Mouse (Mus musculus) MEL (cell line): ENCODE results near the gene Cul4a. TPM values are rescaled to one million over a fixed set of nuclear protein-coding genes. Genes with fewer than 3 reads are reported as not detected.

Experiments used
- DNase-seq: peaks from one replicate; pipeline ENCODE4 v3.0.0; 2011; ENCODE audit warnings: low read depth, low spot score
- H3K27ac ChIP-seq: 2 replicates; pipeline ENCODE4 v1.5.1; 2012; ENCODE audit warnings: low read depth, mild to moderate bottlenecking, control low read depth, low read length, moderate library complexity; ENCODE audit not compliant: control insufficient read depth
- H3K27me3 ChIP-seq, 2 experiments: fragments of 150-350 bp in 1 of 2; sonication (generic) in 1 of 2; 2 replicates each; pipeline ENCODE4 v1.6.1; 2012; ENCODE audit warnings: low read length in 2 of 2, mild to moderate bottlenecking in 2 of 2, improper control_type of control experiment in 1 of 2, moderate library complexity in 1 of 2; ENCODE audit not compliant: insufficient read depth in 2 of 2, control insufficient read depth in 1 of 2
- H3K36me3 ChIP-seq, 2 experiments: 2 replicates each; pipeline ENCODE4 v1.6.1; 2012 to 2014; ENCODE audit warnings: low read length in 2 of 2, improper control_type of control experiment in 1 of 2, inconsistent platforms in 1 of 2, mild to moderate bottlenecking in 1 of 2; ENCODE audit not compliant: insufficient read depth in 2 of 2, control insufficient read depth in 1 of 2
- H3K4me1 ChIP-seq, 2 experiments: fragments of 150-350 bp in 1 of 2; sonication (generic) in 1 of 2; 2 replicates each; pipeline ENCODE4 v1.6.1; 2012; ENCODE audit warnings: low read length in 2 of 2, improper control_type of control experiment in 1 of 2, mild to moderate bottlenecking in 1 of 2; ENCODE audit not compliant: insufficient read depth in 2 of 2, control insufficient read depth in 1 of 2
- H3K4me3 ChIP-seq, 2 experiments: fragments of 150-350 bp in 1 of 2; sonication (generic) in 1 of 2; 2 replicates each; pipeline ENCODE4 v1.5.1; 2012; ENCODE audit warnings: low read depth in 2 of 2, low read length in 2 of 2, mild to moderate bottlenecking in 2 of 2, moderate library complexity in 2 of 2, control low read depth in 1 of 2, improper control_type of control experiment in 1 of 2; ENCODE audit not compliant: control insufficient read depth in 1 of 2, insufficient read depth in 1 of 2
- H3K79me2 ChIP-seq: 2 replicates; pipeline ENCODE4 v1.6.1; 2012; ENCODE audit warnings: mild to moderate bottlenecking, low read length, moderate library complexity; ENCODE audit not compliant: control insufficient read depth, poor library complexity, insufficient read depth
- H3K9ac ChIP-seq: 2 replicates; pipeline ENCODE4 v1.6.1; 2012; ENCODE audit warnings: low read depth, mild to moderate bottlenecking, control low read depth, low read length, moderate library complexity; ENCODE audit not compliant: control insufficient read depth, poor library complexity, severe bottlenecking
- H3K9me3 ChIP-seq: fragments of 150-350 bp; sonication (generic); replicated peaks from 2 replicates; pipeline ENCODE4 v1.6.1; 2012; ENCODE audit warnings: mild to moderate bottlenecking, low read length, improper control_type of control experiment, moderate library complexity; ENCODE audit not compliant: insufficient read depth
- BHLHE40 ChIP-seq: IDR thresholded peaks from 2 replicates; pipeline ENCODE4 v1.6.1; 2012; ENCODE audit warnings: low read depth, mild to moderate bottlenecking, inconsistent platforms, low read length, improper control_type of control experiment, borderline replicate concordance
- CHD1 ChIP-seq: IDR thresholded peaks from 2 replicates; pipeline ENCODE4 v1.6.1; 2012; ENCODE audit warnings: low read depth, mild to moderate bottlenecking, inconsistent platforms, low read length, improper control_type of control experiment
- CHD2 ChIP-seq: IDR thresholded peaks from 2 replicates; pipeline ENCODE4 v1.6.1; 2011; ENCODE audit warnings: low read length, improper control_type of control experiment
- CTCF ChIP-seq, 3 experiments: IDR thresholded peaks in 2 of 3; conservative IDR thresholded peaks in 1 of 3; 2 replicates each; pipeline ENCODE4 v1.5.1; 2011 to 2012; ENCODE audit warnings: low read length in 3 of 3, low read depth in 2 of 3, mild to moderate bottlenecking in 2 of 3, improper control_type of control experiment in 1 of 3, inconsistent platforms in 1 of 3, mixed read lengths in 1 of 3, moderate library complexity in 1 of 3; ENCODE audit not compliant: control insufficient read depth in 1 of 3, insufficient read depth in 1 of 3, poor library complexity in 1 of 3, severe bottlenecking in 1 of 3
- ELF1 ChIP-seq: IDR thresholded peaks from 2 replicates; pipeline ENCODE4 v1.6.1; 2014; ENCODE audit warnings: low read depth, mild to moderate bottlenecking, inconsistent platforms, low read length, improper control_type of control experiment, moderate library complexity
- EP300 ChIP-seq, 2 experiments: IDR thresholded peaks; 2 replicates each; pipeline ENCODE4 v1.6.1; 2011; ENCODE audit warnings: improper control_type of control experiment in 2 of 2, low read length in 2 of 2, low read depth in 1 of 2, mild to moderate bottlenecking in 1 of 2
- GABPA ChIP-seq: IDR thresholded peaks from 2 replicates; pipeline ENCODE4 v1.6.1; 2012; ENCODE audit warnings: low read depth, mild to moderate bottlenecking, inconsistent platforms, low read length, improper control_type of control experiment, moderate library complexity
- GATA1 ChIP-seq: IDR thresholded peaks from 2 replicates; pipeline ENCODE4 v1.6.1; 2011; ENCODE audit warnings: low read depth, low read length, improper control_type of control experiment
- JUND ChIP-seq: IDR thresholded peaks from 2 replicates; pipeline ENCODE4 v1.6.1; 2011; ENCODE audit warnings: low read depth, mild to moderate bottlenecking, improper control_type of control experiment, low read length
- MAX ChIP-seq: IDR thresholded peaks from 2 replicates; pipeline ENCODE4 v1.6.1; 2011; ENCODE audit warnings: low read length, improper control_type of control experiment
- MAZ ChIP-seq: IDR thresholded peaks from 2 replicates; pipeline ENCODE4 v1.6.1; 2012; ENCODE audit warnings: low read depth, mild to moderate bottlenecking, inconsistent platforms, low read length, improper control_type of control experiment
- MEF2A ChIP-seq: IDR thresholded peaks from 2 replicates; pipeline ENCODE4 v1.6.1; 2014; ENCODE audit warnings: low read depth, mild to moderate bottlenecking, inconsistent platforms, low read length, improper control_type of control experiment; ENCODE audit not compliant: poor library complexity, insufficient replicate concordance, severe bottlenecking; ENCODE audit errors: extremely low read depth
- MXI1 ChIP-seq: IDR thresholded peaks from 2 replicates; pipeline ENCODE4 v1.6.1; 2011; ENCODE audit warnings: mild to moderate bottlenecking, low read depth, low read length, improper control_type of control experiment
- MYC ChIP-seq: IDR thresholded peaks from 2 replicates; pipeline ENCODE4 v1.6.1; 2011; ENCODE audit warnings: low read depth, mild to moderate bottlenecking, low read length, improper control_type of control experiment, moderate library complexity
- NELFE ChIP-seq: IDR thresholded peaks from 2 replicates; pipeline ENCODE4 v1.6.1; 2011; ENCODE audit warnings: low read depth, low read length, improper control_type of control experiment
- POLR2A ChIP-seq, 2 experiments: IDR thresholded peaks; 2 replicates each; pipeline ENCODE4 v1.6.1; 2011 to 2012; ENCODE audit warnings: low read length in 2 of 2, mild to moderate bottlenecking in 2 of 2, control low read depth in 1 of 2, improper control_type of control experiment in 1 of 2, low read depth in 1 of 2, moderate library complexity in 1 of 2; ENCODE audit not compliant: control insufficient read depth in 1 of 2, insufficient read depth in 1 of 2, poor library complexity in 1 of 2
- POLR2AphosphoS2 ChIP-seq: IDR thresholded peaks from 2 replicates; pipeline ENCODE4 v1.6.1; 2011; ENCODE audit warnings: low read length, improper control_type of control experiment
- RCOR1 ChIP-seq: IDR thresholded peaks from 2 replicates; pipeline ENCODE4 v1.6.1; 2012; ENCODE audit warnings: low read depth, mild to moderate bottlenecking, inconsistent platforms, low read length, improper control_type of control experiment
- SMC3 ChIP-seq: IDR thresholded peaks from 2 replicates; pipeline ENCODE4 v1.6.1; 2011; ENCODE audit warnings: low read depth, low read length, improper control_type of control experiment
- TAL1 ChIP-seq: IDR thresholded peaks from 2 replicates; pipeline ENCODE4 v1.6.1; 2012; ENCODE audit warnings: mild to moderate bottlenecking, inconsistent platforms, low read length, moderate library complexity, mixed read lengths
- ZC3H11A ChIP-seq: IDR thresholded peaks from 2 replicates; pipeline ENCODE4 v1.6.1; 2012; ENCODE audit warnings: low read depth, mild to moderate bottlenecking, inconsistent platforms, low read length, improper control_type of control experiment
- ZNF384 ChIP-seq: IDR thresholded peaks from 2 replicates; pipeline ENCODE4 v1.6.1; 2012; ENCODE audit warnings: low read depth, mild to moderate bottlenecking, inconsistent platforms, low read length, improper control_type of control experiment
- polyA plus RNA-seq, 2 experiments: library from polyadenylated mRNA; stranded (reverse) in 1 of 2; unstranded in 1 of 2; fragments of >175 nt in 1 of 2; fragments of >200 nt in 1 of 2; gene quantifications; 2 replicates each; pipeline versions ENCODE4 v1.2.1 to v1.2.4; 2012; ENCODE audit warnings: low replicate concordance in 2 of 2, low read depth in 1 of 2; ENCODE audit not compliant: insufficient read length in 2 of 2, insufficient read depth in 1 of 2, missing spikeins in 1 of 2
- total RNA-seq: library from RNA; depleted of rRNA; stranded (reverse); fragments of 300-350 nt; gene quantifications from 2 replicates; pipeline ENCODE4 v1.2.3, GENCODE M21; 2012

Gene Cul4a
- total and polyA plus RNA-seq, 3 experiments = 56.2 to 131 (median 81.4) TPM

- TF ChIP-seq MEF2A (no peak), MXI1 (no peak), POLR2A (IDR thresholded peaks at IDR 0.05; ENCODE audit: control insufficient read depth in 1 of 2, insufficient read depth in 1 of 2, low read depth in 1 of 2, low read length in 2 of 2, poor library complexity in 1 of 2) (no peak), MAX (no peak), BHLHE40 (no peak), MYC (no peak), CTCF (IDR thresholded peaks at IDR 0.05 in 2 of 3, conservative IDR thresholded peaks at IDR 0.05 in 1 of 3; ENCODE audit: control insufficient read depth in 1 of 3, insufficient read depth in 1 of 3, low read depth in 2 of 3, low read length in 3 of 3, poor library complexity in 1 of 3, severe bottlenecking in 1 of 3) (no peak), GATA1 (no peak), ZC3H11A (no peak), ELF1 (no peak), NELFE (no peak), SMC3 (no peak), POLR2AphosphoS2 (no peak), MAZ (no peak), EP300 (IDR thresholded peaks at IDR 0.05; ENCODE audit: low read depth in 1 of 2, low read length in 2 of 2) (no peak), RCOR1 (no peak)
- Histone ChIP-seq H3K4me3 (no peak overlapping the region), H3K9ac (no peak overlapping the region), H3K36me3 (peaks cover 0 to 37% of the 10 kb centered on the region in 2 experiments; a peak in 2 of 4 replicates), H3K27ac (no peak overlapping the region), H3K4me1 (no peaks in the 10 kb centered on the region), H3K79me2 (no peaks in the 10 kb centered on the region), H3K9me3 (no peaks in the 10 kb centered on the region), H3K27me3 (no peaks in the 10 kb centered on the region)
- no peak for DNase-seq
These were observed 34.3 kb downstream of the Cul4a start for GRCm38 (mm10) chr8:13139641-13140182.

GRCm38 (mm10) chr8:13141681-13142080 lies 36.3 kb downstream of the Cul4a start:
- H3K4me3 ChIP-seq = no peak overlapping the region
- TF ChIP-seq ZNF384 = no peak
- TF ChIP-seq CHD2 = no peak
- TF ChIP-seq CHD1 = no peak
- TF ChIP-seq MXI1 = no peak
- no peak for TF ChIP-seq SMC3
- TF ChIP-seq POLR2AphosphoS2 = no peak
- TF ChIP-seq JUND = no peak
- no peak for TF ChIP-seq TAL1
- TF ChIP-seq GABPA = no peak
- no peaks in the 10 kb centered on the region for H3K79me2 ChIP-seq
- DNase-seq = no peak
- peaks cover 0 to 30% of the 10 kb centered on the region in 2 experiments; a peak in 2 of 4 replicates for H3K36me3 ChIP-seq
- H3K4me1 ChIP-seq = no peaks in the 10 kb centered on the region
- no peaks in the 10 kb centered on the region for H3K27me3 ChIP-seq
- H3K9me3 ChIP-seq = no peaks in the 10 kb centered on the region
- no peak overlapping the region for H3K9ac ChIP-seq
- H3K27ac ChIP-seq = no peak overlapping the region
